Mouse (Mus musculus) lung, postnatal 10 days (tissue): ENCODE data around the gene Tbc1d9b.
"Not testable (repeated sequence)": the region's sequence is repeated elsewhere in the genome, so short reads cannot be mapped to it uniquely, and the experiment has no call there.

Experiments used
- DNase-seq: peaks from one replicate; pipeline ENCODE4 v3.0.0; 2021

Tbc1d9b gene

DNA sequence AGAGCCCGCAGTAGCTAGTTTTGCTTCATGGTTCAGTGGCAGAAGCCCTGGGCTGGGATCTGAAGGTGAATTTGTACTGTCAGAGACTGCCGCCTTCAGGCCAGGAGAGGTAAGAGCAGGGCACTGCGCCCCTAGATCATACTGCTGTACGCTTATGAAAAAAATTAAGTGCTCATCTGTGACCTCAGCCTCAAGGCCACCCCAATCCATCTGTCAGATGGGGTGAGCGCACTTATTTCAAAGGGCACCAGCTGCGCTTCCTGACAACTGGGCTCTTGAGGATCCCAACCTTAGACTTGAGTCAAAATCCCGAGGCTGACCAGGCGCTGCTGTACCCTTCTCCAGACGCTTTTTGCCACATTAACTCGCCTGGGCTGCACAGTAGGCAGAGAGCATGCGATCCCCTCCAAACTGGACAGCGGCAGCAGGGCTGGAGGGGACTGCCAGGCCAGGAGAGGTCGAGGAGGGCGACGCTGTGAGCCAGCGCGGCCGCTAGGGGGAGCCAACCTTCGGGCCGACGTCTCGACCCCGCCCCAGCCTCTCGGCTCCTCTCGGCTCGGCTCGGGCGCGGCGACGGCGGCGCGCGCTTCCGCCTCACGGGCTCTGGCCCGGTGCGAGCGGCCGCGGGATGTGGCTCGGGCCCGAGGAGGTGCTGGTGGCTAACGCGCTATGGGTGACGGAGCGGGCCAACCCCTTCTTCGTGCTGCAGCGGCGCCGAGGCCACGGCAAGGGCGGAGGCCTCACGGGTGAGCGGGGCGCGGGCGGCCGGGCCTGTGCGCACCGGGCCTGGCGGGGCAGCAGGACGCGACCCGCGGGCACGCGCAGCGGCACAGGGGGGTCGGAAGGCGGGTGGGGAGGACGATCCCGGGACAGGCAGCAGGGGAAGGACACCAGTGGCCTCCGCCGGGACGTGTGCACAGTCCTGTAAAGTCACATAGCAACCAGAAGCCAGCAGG, at the start of gene Tbc1d9b:
Gene Tbc1d9b (plus strand): TSS at position 586 of the 956 bp plus-strand sequence.
- DNase-seq = peak; percentile 93

DNA sequence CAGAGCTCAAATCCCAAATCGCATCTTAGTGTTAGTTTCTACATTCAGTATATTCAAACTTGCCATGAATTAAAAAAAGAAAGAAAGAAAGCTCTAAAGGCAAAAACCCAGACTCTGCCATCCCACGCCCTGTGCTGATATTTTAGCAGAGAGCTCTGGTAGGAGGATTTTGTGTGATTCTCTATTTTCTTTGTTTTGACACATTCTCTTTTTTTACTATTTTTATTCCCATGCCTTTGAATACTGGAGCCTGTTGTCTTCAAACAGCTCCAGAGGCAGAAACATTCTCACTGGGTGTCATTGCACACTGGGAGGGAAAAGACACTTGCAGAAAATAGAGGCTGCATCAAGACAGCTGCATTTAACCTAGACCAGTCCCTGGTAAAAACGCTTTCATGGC, 45.0 kb upstream of the Tbc1d9b start:
- no peak for DNase-seq

DNA sequence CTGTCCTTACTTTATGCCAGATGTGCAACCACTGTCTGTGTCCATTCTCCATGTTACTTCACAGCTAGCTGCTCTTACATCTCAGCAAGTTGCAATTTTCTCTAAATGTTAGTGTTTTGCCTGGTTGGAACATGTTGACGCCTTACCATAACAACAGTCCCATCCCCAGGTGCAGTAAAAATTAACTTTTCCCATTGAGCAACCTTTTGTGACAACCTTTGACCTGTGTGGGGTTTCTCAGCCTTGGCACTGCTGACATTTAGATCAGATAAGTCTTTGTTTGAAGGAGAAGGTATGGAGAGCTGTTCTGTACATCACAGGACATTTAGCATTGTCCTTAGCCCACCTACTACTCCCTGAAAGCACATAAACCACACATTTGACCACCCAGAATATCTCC, 41.4 kb upstream of the Tbc1d9b start:
- DNase-seq = no peak

DNA sequence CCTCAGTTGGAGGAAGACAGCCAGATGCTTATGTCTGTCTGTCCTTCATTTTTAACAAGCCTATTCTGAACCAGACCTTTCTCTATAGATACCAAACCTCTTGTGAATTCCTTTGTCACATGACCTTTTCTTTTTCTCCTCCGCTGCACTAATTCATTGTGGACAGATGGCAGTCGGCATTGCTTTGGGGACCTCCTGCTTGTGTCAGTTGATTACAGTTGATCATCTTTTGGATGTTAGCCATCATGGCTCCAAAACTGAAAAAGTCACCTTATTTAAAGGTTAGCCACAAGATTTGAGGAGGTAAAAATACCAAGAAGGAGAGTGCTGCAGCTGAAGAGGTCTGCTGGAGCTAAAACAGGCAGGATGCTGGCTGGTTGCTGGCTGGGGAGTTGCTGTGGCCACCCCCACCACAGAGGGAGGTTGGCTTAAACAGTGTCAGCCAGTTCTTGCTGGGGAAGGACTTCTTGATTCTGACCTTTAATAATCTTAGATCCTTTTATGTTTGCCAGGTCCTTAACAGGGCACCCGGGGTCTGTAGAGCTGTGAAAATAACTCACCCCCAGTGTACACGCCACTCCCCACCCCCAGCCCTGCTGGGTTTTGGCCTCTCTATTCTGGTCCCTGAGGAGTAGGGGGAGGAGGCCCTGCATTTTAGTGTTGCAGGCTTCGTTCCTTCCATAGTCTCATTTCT, 40.1 kb upstream of the Tbc1d9b start:
- no peak for DNase-seq

DNA sequence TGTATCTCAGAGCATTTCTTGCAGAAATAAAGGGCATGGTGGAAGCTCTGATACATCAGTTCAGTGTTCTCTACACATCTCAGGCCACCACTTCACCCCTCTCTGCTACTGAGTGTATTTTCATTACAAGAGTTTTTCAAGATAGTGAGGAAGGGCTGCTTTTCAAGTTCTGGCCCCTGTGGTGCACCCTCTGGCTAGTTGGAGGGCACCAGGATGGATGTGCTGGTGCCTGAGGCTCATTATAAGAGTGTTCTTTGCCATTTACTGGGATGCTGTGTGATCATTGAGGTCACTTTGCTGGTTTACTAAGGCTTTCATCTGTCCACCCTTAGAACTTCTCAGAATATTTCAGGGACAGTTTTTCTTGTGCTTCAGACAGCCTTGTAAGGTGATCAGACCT, 39.5 kb upstream of the Tbc1d9b start:
- DNase-seq = no peak

DNA sequence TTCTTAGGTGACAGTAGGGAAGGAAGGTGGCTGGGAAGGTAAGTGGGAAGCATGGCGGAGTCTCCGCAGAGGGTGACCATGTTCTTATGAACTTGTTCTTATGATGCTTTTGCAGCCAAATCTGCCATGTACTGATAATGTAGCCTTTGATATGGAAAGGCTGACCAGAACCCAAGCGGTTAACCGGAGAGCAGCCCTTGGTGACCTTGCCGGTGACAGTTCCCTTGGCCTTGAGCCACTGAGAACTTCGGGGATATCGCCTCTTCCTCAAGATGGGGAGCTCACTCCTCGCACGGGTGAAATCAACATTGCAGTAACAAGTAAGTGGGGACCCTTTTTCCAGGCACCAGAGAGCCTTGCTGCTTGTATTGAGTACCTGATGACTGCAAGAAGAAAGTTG, 35.5 kb upstream of the Tbc1d9b start:
- DNase-seq = no peak

DNA sequence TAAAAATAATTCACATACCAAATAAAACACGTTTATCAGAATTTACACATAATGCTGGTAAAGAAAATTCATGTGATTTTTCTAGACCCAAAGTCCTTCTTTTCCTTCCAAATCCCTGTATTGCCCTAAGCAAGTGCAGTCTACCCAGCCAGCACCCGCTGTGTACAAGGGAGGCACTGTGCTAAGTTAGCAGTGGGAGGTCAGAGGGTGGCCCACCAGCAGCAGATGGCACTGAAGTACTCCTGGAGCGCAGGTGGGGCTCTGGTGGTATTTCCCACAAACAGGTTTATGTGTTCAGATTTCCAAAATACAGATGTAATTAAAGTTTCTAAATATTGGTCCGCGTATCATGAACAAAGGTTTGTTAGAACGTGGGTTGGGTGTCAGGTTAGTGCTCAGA, 34.1 kb upstream of the Tbc1d9b start:
- no peak for DNase-seq

DNA sequence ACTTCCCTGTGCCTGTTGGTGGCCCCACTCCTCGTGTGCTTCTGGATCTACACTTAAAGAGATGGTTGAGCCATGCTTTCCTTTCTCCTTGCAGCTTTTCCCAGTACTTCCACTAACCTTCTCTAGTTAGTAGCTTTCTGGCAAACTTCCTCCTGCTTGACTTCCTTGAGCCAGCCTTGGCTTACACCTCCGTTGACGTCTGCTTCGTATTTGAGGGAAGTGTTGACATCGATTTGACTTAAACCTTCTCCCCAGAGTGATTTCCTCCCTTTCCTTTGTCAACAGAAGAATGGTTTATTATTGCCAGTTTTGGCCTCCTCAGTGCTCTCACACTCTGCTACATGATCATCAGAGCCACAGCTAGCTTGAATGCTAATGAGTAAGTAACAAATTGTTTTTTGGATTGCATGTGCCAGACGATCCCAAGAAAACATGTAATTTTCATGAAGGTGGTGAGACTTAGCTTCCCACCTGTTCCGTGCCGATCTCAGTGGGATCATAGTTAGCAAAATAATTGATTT, 32.2 kb upstream of the Tbc1d9b start:
- peak; percentile 18 for DNase-seq

DNA sequence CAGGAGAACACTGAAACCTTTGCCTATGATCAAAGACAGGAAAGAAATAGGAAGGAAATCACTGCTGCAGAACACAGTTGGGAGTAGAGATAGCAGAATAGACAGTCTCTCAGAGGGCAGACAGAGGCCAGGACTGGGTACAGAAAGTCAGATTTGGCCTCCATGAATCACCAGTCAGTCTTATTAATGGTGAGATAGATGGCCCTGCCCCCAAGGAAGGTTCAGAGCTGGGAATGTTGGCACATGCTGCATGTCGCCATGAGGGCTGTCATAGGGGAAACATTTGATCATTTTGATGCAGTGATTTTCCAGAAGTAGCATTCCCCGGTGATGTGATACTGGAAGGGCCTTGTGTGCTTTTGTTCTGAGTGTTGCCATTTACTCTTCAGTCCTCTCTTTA, 31.5 kb upstream of the Tbc1d9b start:
- peak; percentile 16 for DNase-seq

DNA sequence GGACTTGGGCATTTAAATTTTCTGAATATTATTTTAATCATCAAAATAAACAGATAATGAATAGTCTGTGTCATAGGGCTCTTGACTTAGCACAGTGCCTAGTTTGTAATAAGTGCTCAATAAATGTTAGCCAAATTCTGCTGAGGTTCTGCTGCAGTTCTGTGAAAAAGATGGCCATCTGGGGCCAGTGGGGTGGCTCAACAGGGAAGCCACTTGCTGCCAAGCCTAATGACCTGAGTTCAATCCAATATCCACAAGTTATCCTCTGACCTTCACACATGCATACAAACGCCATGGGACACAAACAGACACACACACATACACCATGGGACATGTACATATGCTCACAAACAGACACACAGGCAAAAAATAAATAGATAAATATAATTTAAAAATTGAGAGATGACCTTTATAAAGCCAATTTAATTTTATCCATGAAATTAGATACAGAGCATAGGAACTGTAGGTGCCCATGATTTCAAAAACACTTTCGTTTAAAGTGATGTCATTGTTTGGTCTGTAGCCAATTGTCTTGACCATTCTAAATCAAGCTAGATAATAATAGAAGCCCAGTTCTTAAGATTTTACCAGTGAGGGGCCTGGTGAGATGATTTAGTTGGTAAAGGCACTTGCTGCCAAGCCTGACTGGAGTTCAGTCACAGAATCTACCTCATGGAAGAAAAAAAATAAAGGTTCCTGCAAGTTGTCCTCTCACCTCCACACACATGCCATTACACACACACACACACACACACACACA, 30.5 kb upstream of the Tbc1d9b start:
- DNase-seq = no peak

DNA sequence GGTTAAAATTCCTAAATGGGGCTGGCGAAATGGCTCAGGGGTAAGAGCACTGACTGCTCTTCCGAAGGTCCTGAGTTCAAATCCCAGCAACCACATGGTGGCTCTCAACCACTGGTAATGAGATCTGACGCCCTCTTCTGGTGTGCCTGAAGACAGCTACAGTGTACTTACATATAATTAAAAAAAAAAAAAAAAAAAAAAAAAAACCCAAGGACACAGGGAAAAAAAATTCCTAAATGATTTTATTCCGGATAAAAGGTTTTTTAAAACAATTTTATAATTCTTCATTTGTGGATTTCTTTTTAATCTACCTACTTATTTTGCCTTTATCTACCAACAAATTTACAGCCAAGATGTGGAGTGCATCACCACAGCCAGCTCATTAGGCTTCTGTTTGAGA, 29.2 kb upstream of the Tbc1d9b start:
- not testable (repeated sequence) for DNase-seq

DNA sequence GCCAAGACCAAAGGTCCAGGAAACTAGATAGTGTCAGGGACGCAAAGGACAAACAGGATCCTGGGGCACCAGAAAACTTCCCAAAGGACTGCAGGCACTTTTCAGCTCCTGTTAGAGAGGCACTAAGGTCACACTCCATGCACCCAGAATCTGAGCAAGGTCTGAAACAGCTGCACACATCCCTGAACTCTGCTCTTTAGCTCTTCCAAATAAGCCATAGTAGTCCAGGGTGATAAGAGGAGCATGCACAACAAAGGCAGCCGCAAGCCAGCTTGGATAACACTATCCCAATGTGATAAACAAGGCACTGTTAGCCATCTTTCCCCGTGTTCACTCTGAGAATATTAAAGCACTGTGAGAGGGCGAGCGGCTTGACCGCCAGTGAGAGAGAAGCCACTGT, 27.2 kb upstream of the Tbc1d9b start:
- DNase-seq = no peak

DNA sequence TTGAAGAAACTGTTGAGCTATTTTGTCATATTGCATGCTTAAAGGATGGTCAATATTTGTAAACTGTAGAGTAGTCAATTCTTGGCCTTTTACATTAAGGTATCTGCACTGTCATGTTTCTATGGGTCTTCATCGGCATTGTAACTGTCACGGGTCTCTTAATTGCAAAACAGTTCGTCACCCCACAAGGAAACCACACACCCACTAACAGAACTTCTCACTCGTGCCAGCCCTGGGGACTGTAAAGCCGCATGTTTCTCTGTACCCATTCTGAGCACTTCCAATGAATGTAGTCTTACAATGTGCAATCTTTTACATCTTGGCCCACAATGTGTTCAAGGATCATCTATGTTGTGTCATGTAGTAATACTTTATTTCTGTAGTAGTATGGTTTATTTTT, 26.0 kb upstream of the Tbc1d9b start:
- DNase-seq = no peak

DNA sequence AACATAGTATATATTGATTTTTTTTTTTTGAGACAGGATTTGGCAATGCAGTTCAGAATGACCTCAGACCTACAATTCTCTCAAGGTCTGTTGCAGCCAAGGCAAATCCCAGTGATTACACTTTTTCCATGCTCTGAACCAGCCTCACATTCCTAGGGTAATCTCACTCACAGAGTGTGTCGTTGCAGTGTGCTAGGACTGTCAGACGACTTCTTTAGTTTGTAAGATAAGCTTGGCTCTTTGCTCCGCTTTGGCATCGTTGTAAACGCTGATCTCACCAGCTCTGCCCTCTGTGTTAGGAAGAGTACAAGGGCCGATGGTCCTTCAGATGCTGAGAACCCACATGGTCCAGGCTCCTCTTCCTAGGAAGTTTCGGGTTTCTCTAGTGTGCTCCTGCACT, 25.2 kb upstream of the Tbc1d9b start:
- peak; percentile 25 for DNase-seq

DNA sequence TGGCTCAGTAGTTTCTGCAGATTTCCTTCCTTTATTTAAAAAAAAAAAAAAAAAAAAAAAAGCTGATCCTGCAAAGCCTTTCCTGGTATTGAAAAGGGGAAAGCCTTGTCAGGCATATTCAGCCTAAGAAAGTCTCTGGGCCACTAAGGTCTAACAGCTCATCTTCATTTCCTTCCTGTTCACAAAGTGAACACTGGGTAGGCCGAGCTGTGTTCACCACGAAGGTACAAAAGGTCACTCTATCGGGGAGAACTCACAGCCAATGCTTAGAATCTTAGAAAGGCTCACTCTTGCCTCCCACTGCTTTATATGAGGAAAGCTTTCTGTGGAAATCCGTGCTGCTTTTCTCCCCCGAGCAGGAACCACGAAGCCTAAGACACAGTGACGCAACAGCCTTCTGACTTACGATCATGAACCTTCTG, 22.4 kb upstream of the Tbc1d9b start:
- peak; percentile 13 for DNase-seq

DNA sequence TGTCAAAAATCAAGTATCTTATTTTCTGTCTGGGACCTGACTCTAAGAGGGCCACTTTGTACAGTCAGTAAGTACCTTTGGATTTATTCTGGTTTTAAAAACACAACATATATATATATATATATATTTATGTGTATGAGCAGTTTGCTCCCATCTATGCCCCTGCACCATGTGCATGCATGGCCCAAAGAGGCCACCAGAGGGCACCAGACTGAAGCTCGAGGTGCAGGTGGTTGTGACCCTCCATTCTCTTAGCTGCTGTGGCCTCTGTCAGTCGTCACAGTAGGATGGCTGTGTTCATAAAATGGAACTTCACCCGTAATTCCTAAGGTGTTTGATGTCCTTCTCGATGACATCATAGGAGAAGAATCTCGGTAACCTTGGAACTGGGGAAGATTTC, 16.9 kb upstream of the Tbc1d9b start:
- peak; percentile 85 for DNase-seq

DNA sequence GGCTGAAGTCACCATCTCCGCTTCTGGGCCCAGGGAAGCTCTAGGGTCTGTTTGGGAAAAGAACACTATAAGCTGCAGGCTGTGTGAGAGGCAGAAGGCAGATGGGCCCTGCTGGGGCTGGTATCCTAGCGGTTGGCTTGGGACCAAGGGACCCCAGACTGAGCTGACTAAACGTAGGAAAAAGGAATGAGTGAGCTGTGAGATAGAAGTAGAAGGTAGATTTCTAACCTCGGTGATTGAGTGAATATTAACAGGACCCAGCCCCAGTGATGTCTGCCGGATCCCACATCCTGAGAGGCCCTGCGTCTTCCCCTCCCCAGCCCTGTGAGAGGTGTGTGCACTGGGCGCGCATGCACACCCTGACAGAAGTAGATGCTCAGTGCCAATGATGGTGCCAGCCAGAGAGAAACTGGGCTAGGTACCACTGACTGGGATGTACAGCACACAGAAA, 8.5 kb upstream of the Tbc1d9b start:
- DNase-seq = no peak

DNA sequence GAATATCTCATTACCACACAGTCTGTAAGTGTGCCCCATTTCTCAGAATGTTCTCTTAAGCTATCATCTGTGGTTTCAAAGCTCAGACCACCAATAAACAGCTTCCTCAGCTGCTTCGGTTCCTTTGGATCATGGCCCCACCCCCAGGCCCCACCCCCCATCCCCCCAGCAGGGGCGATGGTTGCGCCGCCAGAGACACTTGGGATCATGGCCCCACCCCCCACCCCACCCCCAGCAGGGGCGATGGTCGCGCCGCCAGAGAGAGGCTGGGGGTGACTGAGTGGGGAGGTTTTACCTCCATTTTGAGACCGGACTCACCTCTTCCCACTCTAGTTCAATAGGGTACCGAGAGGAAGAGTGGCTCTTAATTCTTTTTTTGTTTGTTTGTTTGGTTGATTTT, 3.4 kb upstream of the Tbc1d9b start:
- DNase-seq = no peak

DNA sequence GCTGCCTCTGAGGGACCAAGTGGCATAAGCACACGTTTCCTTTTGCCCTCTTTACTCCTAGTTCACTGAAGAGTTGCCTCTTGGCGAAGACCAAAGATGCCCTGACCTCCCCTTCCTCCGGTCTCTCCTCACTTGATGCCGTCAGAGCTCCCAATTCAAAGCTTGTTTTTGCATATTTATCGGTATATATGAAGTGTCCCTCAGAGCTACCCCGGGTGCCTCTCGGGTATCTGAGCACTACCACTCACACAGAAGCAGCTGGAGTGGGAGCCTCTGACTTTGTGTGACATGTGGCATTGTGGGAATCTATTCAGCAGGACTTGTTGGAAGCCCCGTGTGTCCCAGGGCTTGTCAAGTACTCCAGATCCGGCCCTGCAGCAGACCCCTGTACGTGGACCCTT, 605 bp downstream of the Tbc1d9b start:
- no peak for DNase-seq

DNA sequence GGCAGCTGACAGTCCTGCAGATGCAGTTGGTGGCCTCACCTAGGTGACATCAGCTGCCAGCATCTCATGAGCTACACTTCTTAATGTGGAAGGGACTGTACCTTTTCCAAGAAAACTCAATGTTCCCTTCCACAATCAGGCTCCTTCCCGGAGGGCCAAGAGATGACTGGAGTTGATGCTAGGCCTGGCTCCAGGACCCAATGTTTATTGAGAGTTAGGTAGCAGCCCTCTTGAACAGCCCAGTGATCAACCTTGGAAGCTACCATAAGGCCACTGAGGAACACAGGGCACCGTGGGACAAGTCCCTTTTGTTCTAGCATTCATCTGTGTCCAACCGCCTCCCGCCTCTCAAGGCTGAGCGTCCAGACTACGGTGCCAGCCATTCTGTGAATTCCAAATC, 1.1 kb downstream of the Tbc1d9b start:
- no peak for DNase-seq

DNA sequence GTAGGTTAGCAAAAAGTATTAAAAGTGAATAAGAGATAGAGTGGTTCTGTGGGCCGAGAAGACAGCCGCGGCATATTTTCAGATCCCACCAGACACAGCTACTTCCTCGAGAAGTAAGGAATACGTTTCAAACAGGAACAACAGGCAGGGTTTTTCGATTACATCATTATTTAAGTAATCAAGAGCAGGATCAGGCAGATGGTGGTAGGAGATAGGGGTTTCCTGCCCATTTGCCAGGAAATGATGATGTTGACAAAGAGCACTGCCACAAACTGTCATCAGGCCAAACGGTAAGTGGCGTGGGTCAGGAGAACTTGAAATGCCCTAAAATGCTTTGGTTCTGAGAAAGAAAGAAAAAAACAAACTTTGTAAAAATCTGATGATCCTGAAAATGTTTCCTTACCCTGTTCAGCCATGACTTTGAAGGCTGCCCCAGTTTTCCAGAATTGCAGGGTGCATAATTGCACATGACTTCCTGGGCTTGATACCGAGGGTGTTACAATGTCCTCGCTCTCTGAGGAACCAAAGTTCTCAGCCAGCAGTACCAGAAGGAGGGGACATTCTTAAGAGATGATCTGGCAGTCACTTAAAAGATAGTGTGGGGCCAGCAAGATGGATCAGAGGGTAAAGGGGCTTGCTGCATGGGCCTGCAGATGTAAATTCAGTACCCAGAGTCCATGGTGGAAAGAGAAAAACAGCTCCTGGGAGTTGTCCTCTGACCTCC, 3.1 kb downstream of the Tbc1d9b start:
- DNase-seq = peak; percentile 52

DNA sequence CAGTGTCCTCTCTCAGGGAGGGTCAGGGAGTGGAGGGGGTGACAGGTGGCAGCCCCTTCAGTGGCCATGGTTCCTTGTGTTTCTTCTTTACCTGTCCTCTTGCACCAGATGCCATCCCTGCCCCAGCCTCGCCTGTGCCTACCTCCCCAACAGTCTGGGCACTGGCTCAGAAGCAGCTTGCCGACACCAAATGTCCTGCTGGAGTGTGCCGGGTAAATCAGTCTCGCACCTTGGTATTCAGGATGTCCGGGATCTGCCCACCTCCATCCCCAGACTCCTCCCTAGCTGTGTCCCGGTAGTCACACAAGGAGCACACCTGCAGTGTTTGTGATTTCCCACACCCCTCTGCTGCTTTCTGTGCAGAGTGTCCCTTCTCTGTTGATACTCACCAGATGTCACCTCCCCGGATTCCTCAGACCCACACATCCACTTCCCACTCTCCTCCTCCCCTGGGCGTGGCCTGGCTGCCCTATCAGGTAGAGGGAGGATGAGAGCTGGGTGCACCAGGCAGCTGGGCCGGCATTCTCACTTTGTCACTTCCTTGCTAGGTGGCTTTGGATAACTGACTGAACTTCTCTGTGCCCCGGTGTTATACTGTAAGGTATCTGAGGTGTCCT, 7.1 kb downstream of the Tbc1d9b start:
- no peak for DNase-seq
